Mouse (Mus musculus): ENCODE data around the gene Tshb. TPM values are rescaled to one million over a fixed set of nuclear protein-coding genes. Genes with fewer than 3 reads are reported as not detected.

Tshb gene
- not detected in 2 replicates for total RNA-seq (2014; rRNA removed)
- 0.39 and 0.71 TPM in 2 replicates for polyA plus RNA-seq (2015; fragmentation: Nextera tagmentation; extraction: Ambion mirVana)

GRCm38 (mm10) chr3:102782618-102783017, at the start of gene Tshb:
Gene Tshb, minus strand, starts transcription at chr3:102782718.
- ATAC-seq (no peak), DNase-seq (ENCODE audit: low spot score) (no peak)
- H3K4me2 ChIP-seq (ENCODE audit: low read depth, low read length) = no peak within 1 kb of the TSS
- TF ChIP-seq CTCF (IDR thresholded peaks at IDR 0.05; ENCODE audit: low read depth) = no peak
- no peak within 1 kb of the TSS for H3K9ac ChIP-seq (replicated peaks; ENCODE audit: low read length)
- H3K4me3 ChIP-seq (ENCODE audit: low read length) = no peak within 1 kb of the TSS
- H3K9me3 ChIP-seq (ENCODE audit: low read length) = no peaks in the 10 kb centered on the region
- no peaks in the 10 kb centered on the region for H3K27me3 ChIP-seq (ENCODE audit: insufficient read depth, low read length)
- no peak within 1 kb of the TSS for H3K27ac ChIP-seq
- 83% methylated on average over 2 of the region's 2 CpGs for WGBS
- H3K36me3 ChIP-seq (ENCODE audit: insufficient read depth, low read length) = no peaks in the 10 kb centered on the region
- no peaks in the 10 kb centered on the region for H3K4me1 ChIP-seq (ENCODE audit: insufficient read depth, low read length)

DNA sequence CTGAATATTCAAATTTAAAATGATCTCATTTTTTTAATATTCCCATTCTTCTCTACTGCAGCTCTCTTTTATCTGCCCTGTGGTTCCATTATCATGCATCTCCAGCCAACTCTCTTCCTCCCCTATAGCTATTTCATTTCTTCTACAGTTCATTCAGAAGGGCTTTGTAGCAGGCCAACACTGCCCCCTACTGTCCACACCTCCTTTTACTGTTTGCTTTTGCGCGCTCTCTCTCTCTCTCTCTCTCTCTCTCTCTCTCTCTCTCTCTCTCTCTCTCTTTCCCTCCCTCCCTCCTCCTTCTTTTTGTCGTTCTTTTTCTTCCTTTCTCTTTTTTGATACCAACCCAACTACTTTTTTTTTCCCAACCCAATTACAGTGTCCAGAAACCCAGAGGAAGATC, 21.4 kb upstream of the Tshb start:
- ATAC-seq (no peak), DNase-seq (ENCODE audit: low spot score) (peak; percentile 84)
- WGBS = 9% methylated on average over 3 of the region's 3 CpGs
- no peak overlapping the region for H3K27ac ChIP-seq
- H3K36me3 ChIP-seq (ENCODE audit: insufficient read depth, low read length) = no peaks in the 10 kb centered on the region
- no peaks in the 10 kb centered on the region for H3K4me1 ChIP-seq (ENCODE audit: insufficient read depth, low read length)
- TF ChIP-seq CTCF (IDR thresholded peaks at IDR 0.05; ENCODE audit: low read depth) = peak; percentile 82
- H3K9ac ChIP-seq (replicated peaks; ENCODE audit: low read length) = no peak overlapping the region
- H3K4me2 ChIP-seq (ENCODE audit: low read depth, low read length) = no peak overlapping the region
- no peaks in the 10 kb centered on the region for H3K27me3 ChIP-seq (ENCODE audit: insufficient read depth, low read length)
- H3K9me3 ChIP-seq (ENCODE audit: low read length) = no peaks in the 10 kb centered on the region
- no peak overlapping the region for H3K4me3 ChIP-seq (ENCODE audit: low read length)

DNA sequence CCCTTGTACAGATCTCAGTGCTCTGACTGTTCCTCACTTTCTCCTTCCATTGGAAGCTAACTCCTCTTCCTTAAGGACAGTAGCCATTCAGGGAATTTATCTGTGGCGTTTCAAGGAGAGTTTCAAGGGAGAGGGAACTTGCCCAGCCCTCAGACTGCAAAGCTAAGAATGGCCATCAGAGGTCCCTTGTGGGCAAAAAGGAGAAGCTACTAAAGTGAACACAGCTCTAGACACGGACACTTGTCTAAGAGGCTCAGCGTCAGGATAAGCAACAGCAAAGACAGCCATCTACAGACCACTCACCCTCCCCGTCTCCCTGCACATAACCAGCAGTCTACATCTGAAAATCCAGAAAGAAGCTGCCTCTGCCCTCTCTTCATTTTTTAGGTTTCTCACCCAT, 4.9 kb upstream of the Tshb start:
- H3K36me3 ChIP-seq (ENCODE audit: insufficient read depth, low read length) = no peaks in the 10 kb centered on the region
- H3K9ac ChIP-seq (replicated peaks; ENCODE audit: low read length) = no peak overlapping the region
- DNase-seq (ENCODE audit: low spot score) (peak; percentile 27), ATAC-seq (no peak)
- H3K4me2 ChIP-seq (ENCODE audit: low read depth, low read length) = no peak overlapping the region
- H3K27me3 ChIP-seq (ENCODE audit: insufficient read depth, low read length) = no peaks in the 10 kb centered on the region
- H3K9me3 ChIP-seq (ENCODE audit: low read length) = no peaks in the 10 kb centered on the region
- no peak overlapping the region for H3K4me3 ChIP-seq (ENCODE audit: low read length)
- no peaks in the 10 kb centered on the region for H3K4me1 ChIP-seq (ENCODE audit: insufficient read depth, low read length)
- H3K27ac ChIP-seq = no peak overlapping the region
- WGBS = 47% methylated on average over 4 of the region's 4 CpGs
- TF ChIP-seq CTCF (IDR thresholded peaks at IDR 0.05; ENCODE audit: low read depth) = peak; percentile 40

GRCm38 (mm10) chr3:102773018-102773417, 9.5 kb downstream of the Tshb start:
- H3K36me3 ChIP-seq (ENCODE audit: insufficient read depth, low read length) = no peaks in the 10 kb centered on the region
- no peak overlapping the region for H3K4me3 ChIP-seq (ENCODE audit: low read length)
- no peak overlapping the region for H3K9ac ChIP-seq (replicated peaks; ENCODE audit: low read length)
- no peak for TF ChIP-seq CTCF (IDR thresholded peaks at IDR 0.05; ENCODE audit: low read depth)
- no peak for DNase-seq (ENCODE audit: low spot score)
- H3K4me2 ChIP-seq (ENCODE audit: low read depth, low read length) = no peak overlapping the region
- H3K27ac ChIP-seq = no peak overlapping the region
- H3K4me1 ChIP-seq (ENCODE audit: insufficient read depth, low read length) = no peaks in the 10 kb centered on the region
- no peaks in the 10 kb centered on the region for H3K9me3 ChIP-seq (ENCODE audit: low read length)
- WGBS = 80% methylated on average over 4 of the region's 4 CpGs
- ATAC-seq = no peak
- H3K27me3 ChIP-seq (ENCODE audit: insufficient read depth, low read length) = no peaks in the 10 kb centered on the region

DNA sequence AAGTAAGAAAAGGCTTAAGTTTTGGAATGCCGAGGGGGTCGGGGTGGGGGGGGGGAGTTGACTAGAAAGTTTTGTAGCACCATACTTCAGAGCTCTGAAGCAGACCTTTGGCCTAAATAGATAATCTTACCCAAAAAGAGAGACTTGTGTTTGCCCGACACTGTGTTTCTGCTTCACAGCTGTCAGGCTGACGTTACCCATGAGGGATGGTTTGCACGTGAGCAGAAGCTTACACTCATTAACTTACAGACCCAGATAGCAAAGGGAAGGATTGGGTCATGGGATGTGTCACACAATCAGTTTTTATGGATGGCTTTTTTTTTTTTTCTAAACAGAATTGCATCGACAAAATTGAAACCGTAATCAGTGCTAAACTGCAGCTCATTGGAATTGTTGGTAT, 17.7 kb downstream of the Tshb start:
- Histone ChIP-seq H3K9ac (replicated peaks; ENCODE audit: low read length) (no peak overlapping the region), H3K4me2 (ENCODE audit: low read depth, low read length) (no peak overlapping the region), H3K9me3 (ENCODE audit: low read length) (no peaks in the 10 kb centered on the region), H3K27ac (no peak overlapping the region), H3K4me1 (ENCODE audit: insufficient read depth, low read length) (peaks cover 6% of the 10 kb centered on the region), H3K4me3 (ENCODE audit: low read length) (no peak overlapping the region), H3K36me3 (ENCODE audit: insufficient read depth, low read length) (peaks cover 7% of the 10 kb centered on the region; the same call in 1 of the 2 replicates), H3K27me3 (ENCODE audit: insufficient read depth, low read length) (no peaks in the 10 kb centered on the region)
- ATAC-seq (no peak), DNase-seq (ENCODE audit: low spot score) (no peak)
- TF ChIP-seq CTCF (IDR thresholded peaks at IDR 0.05; ENCODE audit: low read depth) = no peak
- WGBS = 87% methylated on average over 7 of the region's 7 CpGs

DNA sequence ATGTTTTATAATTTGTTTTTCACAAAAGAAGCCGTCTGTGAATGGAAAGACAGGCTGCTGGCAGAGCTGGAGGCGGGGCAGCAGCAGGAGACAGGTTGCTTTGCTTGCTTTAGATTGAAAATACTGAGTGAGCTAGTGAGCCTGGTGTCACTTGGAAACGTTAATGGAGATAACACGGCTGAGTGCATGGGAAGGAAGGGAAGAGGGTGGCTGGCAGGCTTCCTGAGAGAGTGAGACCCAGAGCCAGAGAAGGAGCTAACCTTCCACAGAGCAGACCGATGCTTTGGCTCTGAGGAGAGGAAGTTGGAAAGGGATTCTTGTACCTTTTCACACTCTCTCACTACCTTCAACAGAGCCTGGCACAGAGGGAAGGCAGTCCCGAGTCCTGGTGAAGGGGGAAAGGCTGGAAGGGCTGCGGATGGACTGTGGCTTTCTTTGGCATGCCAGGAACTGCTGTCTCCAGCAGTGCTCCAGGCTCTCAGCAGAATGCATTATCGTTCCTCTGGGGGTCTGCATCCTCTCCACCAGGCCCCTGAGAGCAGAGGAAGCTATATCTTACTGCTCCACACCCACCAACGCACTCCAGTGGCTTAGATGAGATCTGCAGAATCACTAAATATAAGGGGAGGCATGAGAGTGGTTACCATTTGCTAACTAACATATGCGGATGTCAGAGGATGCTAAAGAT, 18.7 kb downstream of the Tshb start:
- WGBS = 20% methylated on average over 10 of the region's 10 CpGs
- peak; percentile 69 for ATAC-seq
- H3K27me3 ChIP-seq (ENCODE audit: insufficient read depth, low read length) = no peaks in the 10 kb centered on the region
- peaks cover 6% of the 10 kb centered on the region for H3K4me1 ChIP-seq (ENCODE audit: insufficient read depth, low read length)
- H3K4me3 ChIP-seq (ENCODE audit: low read length) = no peak overlapping the region
- no peaks in the 10 kb centered on the region for H3K9me3 ChIP-seq (ENCODE audit: low read length)
- TF ChIP-seq CTCF (IDR thresholded peaks at IDR 0.05; ENCODE audit: low read depth) = peak; percentile 33; the same call in 1 of the 2 replicates
- DNase-seq (ENCODE audit: low spot score) = peak; percentile 70
- H3K9ac ChIP-seq (replicated peaks; ENCODE audit: low read length) = no peak overlapping the region
- H3K27ac ChIP-seq = peak overlapping the region; percentile 73
- H3K4me2 ChIP-seq (ENCODE audit: low read depth, low read length) = 0 out of 2 replicates have a peak overlapping the region, but pooled peaks have one; percentile 19
- peaks cover 7% of the 10 kb centered on the region; the same call in 1 of the 2 replicates for H3K36me3 ChIP-seq (ENCODE audit: insufficient read depth, low read length)

GRCm38 (mm10) chr3:102762388-102762787, 20.1 kb downstream of the Tshb start:
- no peak overlapping the region for H3K9ac ChIP-seq (replicated peaks; ENCODE audit: low read length)
- 23% methylated on average over 3 of the region's 3 CpGs for whole genome bisulfite sequencing
- peak; percentile 27 for DNase-seq (ENCODE audit: low spot score)
- H3K27ac ChIP-seq = no peak overlapping the region; the same call in 1 of the 2 replicates
- H3K4me1 ChIP-seq (ENCODE audit: insufficient read depth, low read length) = peaks cover 6% of the 10 kb centered on the region
- no peak overlapping the region for H3K4me3 ChIP-seq (ENCODE audit: low read length)
- TF ChIP-seq CTCF (IDR thresholded peaks at IDR 0.05; ENCODE audit: low read depth) = no peak
- H3K4me2 ChIP-seq (ENCODE audit: low read depth, low read length) = no peak overlapping the region
- H3K9me3 ChIP-seq (ENCODE audit: low read length) = no peaks in the 10 kb centered on the region
- H3K36me3 ChIP-seq (ENCODE audit: insufficient read depth, low read length) = peaks cover 7% of the 10 kb centered on the region; the same call in 1 of the 2 replicates
- H3K27me3 ChIP-seq (ENCODE audit: insufficient read depth, low read length) = no peaks in the 10 kb centered on the region
- ATAC-seq = peak; percentile 57; the same call in 1 of the 2 replicates
